22 mouse cellular contexts compared by ENCODE assay signal in the genomic region with DNA sequence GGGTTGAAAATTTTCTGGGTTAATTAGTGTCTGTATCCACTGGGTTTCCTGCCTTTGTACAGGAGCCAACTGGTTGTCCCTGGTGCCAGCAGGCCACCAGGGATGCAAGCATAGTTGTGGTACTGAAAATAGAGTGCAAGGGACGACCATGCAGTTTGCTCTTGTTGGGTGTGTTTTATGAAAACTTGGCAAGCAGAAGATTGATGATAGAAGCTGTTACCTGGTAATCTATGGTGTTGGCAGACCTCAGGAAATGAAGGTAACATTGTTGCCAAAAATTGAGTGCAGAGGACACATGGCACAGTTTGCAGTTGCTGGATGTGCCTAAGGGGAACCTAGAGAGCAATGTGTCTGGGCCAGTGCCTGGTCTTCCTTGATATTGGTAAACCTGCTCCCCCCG.
A peak's percentile ranks its signal among the peaks of the same experiment; 100 is the strongest.
DNase-seq lines count a peak whose midpoint lies in the region; ATAC-seq and TF ChIP-seq lines count a peak whose summit lies in the region.
"Had no signal": no experiment of that assay in that cellular context is flagged by ENCODE, and none has a peak within 500 bp of the region (broad histone marks: within the 10 kb centered on the region; RNA-seq: fewer than 3 reads in every experiment).

No protein-coding gene starts in this region.

- DNase-seq in liver, adult 2 months (ENCODE audit: extremely low read depth, low read depth, low spot score) = peak; percentile 3
- no peak for DNase-seq in liver, embryonic 11.5 days (ENCODE audit: low spot score)
- peak; percentile 51 to 60 for DNase-seq in cerebellum, adult 2 months
- peak; percentile 18 to 35 for DNase-seq in cerebellum, postnatal 10 days
- no peak for DNase-seq in right cerebral cortex, adult 18-20 months
- DNase-seq in adrenal gland, adult 8-10 months = no peak
- DNase-seq in gastrocnemius, adult 18-20 months (ENCODE audit: low spot score) = no peak
- DNase-seq in left cerebral cortex, adult 18-20 months (ENCODE audit: low spot score in 2 of 2) = no peak
- DNase-seq: adrenal gland, adult 2 months; adrenal gland, postnatal 36 days; forebrain, postnatal 0 days; gastrocnemius, adult 2 months; gastrocnemius, postnatal 25 days; heart, postnatal 36 days; kidney, adult 2 months had no signal

- 34% methylated on average over 2 of the region's 2 CpGs for WGBS in liver, adult 2 months
- 28% methylated on average over 2 of the region's 2 CpGs for WGBS in liver, embryonic 11.5 days
- WGBS in cerebellum, adult 2 months = 17% methylated on average over 2 of the region's 2 CpGs

- no peak overlapping the region for H3K27ac ChIP-seq in liver, adult 2 months (replicated peaks; ENCODE audit: insufficient read depth, low read depth, low read length)
- H3K27ac ChIP-seq in liver, embryonic 11.5 days (ENCODE audit: low read depth, low read length) = no peak overlapping the region
- peak overlapping the region; percentile 67 for H3K27ac ChIP-seq in cerebellum, adult 2 months (ENCODE audit: insufficient read depth, low read length)
- H3K27ac ChIP-seq: embryonic facial prominence, embryonic 10.5 days; forebrain, embryonic 13.5 days; gastrocnemius, adult 2 months; hindbrain, embryonic 15.5 days had no signal

- no peaks in the 10 kb centered on the region for H3K79me2 ChIP-seq in liver, adult 2 months (ENCODE audit: control insufficient read depth, insufficient read depth, low read length)

- no peaks in the 10 kb centered on the region for H3K27me3 ChIP-seq in liver, adult 2 months (ENCODE audit: control insufficient read depth, insufficient read depth, low read length)
- no peaks in the 10 kb centered on the region for H3K27me3 ChIP-seq in liver, embryonic 11.5 days (replicated peaks; ENCODE audit: control insufficient read depth, insufficient read depth, low read length)
- no peaks in the 10 kb centered on the region for H3K27me3 ChIP-seq in cerebellum, adult 2 months (ENCODE audit: control insufficient read depth, insufficient read depth, low read length)
- H3K27me3 ChIP-seq: forebrain, embryonic 13.5 days; heart, embryonic 12.5 days; hindbrain, embryonic 15.5 days; Patski had no signal

- no peak overlapping the region for H3K4me3 ChIP-seq in liver, adult 2 months (ENCODE audit: insufficient read depth, low read depth, low read length)
- H3K4me3 ChIP-seq in liver, embryonic 11.5 days (ENCODE audit: low read depth, low read length) = no peak overlapping the region
- no peak overlapping the region for H3K4me3 ChIP-seq in cerebellum, adult 2 months (replicated peaks; ENCODE audit: insufficient read depth, low read depth, low read length)
- H3K4me3 ChIP-seq: embryonic facial prominence, embryonic 10.5 days; forebrain, embryonic 13.5 days; gastrocnemius, adult 2 months; heart, embryonic 12.5 days; hindbrain, embryonic 15.5 days had no signal

- no peak for TF ChIP-seq POLR2A in liver, adult 2 months (IDR thresholded peaks at IDR 0.05; ENCODE audit: extremely low read depth, insufficient read depth, low read length)
- TF ChIP-seq POLR2A in cerebellum, adult 2 months (IDR thresholded peaks at IDR 0.05; ENCODE audit: borderline replicate concordance, insufficient read depth, low read length) = no peak

- H3K9me3 ChIP-seq in liver, embryonic 11.5 days (ENCODE audit: control insufficient read depth, low read length) = no peaks in the 10 kb centered on the region
- H3K9me3 ChIP-seq: embryonic facial prominence, embryonic 10.5 days; forebrain, embryonic 13.5 days; heart, embryonic 12.5 days; hindbrain, embryonic 15.5 days had no signal

- ATAC-seq in liver, embryonic 11.5 days (replicated peaks; ENCODE audit: low FRiP score) = no peak
- ATAC-seq: activated CD4-positive, CD25-positive, alpha-beta regulatory T cell, adult 4 months; forebrain, embryonic 13.5 days; forebrain, postnatal 0 days; intestine, embryonic 16.5 days; Patski had no signal

- no peaks in the 10 kb centered on the region for H3K36me3 ChIP-seq in liver, adult 2 months (ENCODE audit: control insufficient read depth, insufficient read depth, low read length)
- H3K36me3 ChIP-seq in liver, embryonic 11.5 days (ENCODE audit: control insufficient read depth, insufficient read depth, low read length) = no peaks in the 10 kb centered on the region
- H3K36me3 ChIP-seq: embryonic facial prominence, embryonic 10.5 days; heart, embryonic 12.5 days; hindbrain, embryonic 15.5 days had no signal

- H3K4me1 ChIP-seq in liver, adult 2 months (ENCODE audit: control insufficient read depth, insufficient read depth, low read length) = no peaks in the 10 kb centered on the region
- no peaks in the 10 kb centered on the region for H3K4me1 ChIP-seq in liver, embryonic 11.5 days (replicated peaks; ENCODE audit: control insufficient read depth, insufficient read depth, low read length)
- H3K4me1 ChIP-seq in cerebellum, adult 2 months (ENCODE audit: control insufficient read depth, insufficient read depth, low read length) = peaks cover 7% of the 10 kb centered on the region; the same call in 1 of the 2 replicates
- H3K4me1 ChIP-seq: embryonic facial prominence, embryonic 10.5 days; forebrain, embryonic 13.5 days; heart, embryonic 12.5 days; hindbrain, embryonic 15.5 days had no signal

- H3K9ac ChIP-seq in liver, adult 2 months (ENCODE audit: low read depth, low read length) = no peak overlapping the region
- H3K9ac ChIP-seq in liver, embryonic 11.5 days (ENCODE audit: low read depth, low read length) = no peak overlapping the region
- H3K9ac ChIP-seq: forebrain, embryonic 13.5 days; forebrain, postnatal 0 days; heart, embryonic 12.5 days; hindbrain, embryonic 15.5 days had no signal

- no peak overlapping the region for H3K4me2 ChIP-seq in liver, embryonic 11.5 days
- H3K4me2 ChIP-seq: forebrain, embryonic 13.5 days; heart, embryonic 12.5 days; hindbrain, embryonic 15.5 days had no signal

- TF ChIP-seq CTCF in liver, adult 2 months (IDR thresholded peaks at IDR 0.05; ENCODE audit: low read depth, low read length) = no peak
- no peak for TF ChIP-seq CTCF in cerebellum, adult 2 months (IDR thresholded peaks at IDR 0.05; ENCODE audit: borderline replicate concordance, insufficient read depth, low read depth, low read length)

Comparison
In these comparisons a context has a peak if more than half of its experiments do, and no peak if none do; other contexts are left out.
1. DNase-seq: peak in liver, adult 2 months (single experiment), cerebellum, adult 2 months (2 of 2) and cerebellum, postnatal 10 days (2 of 2); none in liver, embryonic 11.5 days (single experiment), right cerebral cortex, adult 18-20 months (single experiment), adrenal gland, adult 8-10 months (single experiment), gastrocnemius, adult 18-20 months (single experiment) and left cerebral cortex, adult 18-20 months (0 of 2).